Comparison of ENCODE assay signal across 9 mouse cellular contexts in genomic region chr6:48817815-48818214, GRCm38 (mm10). TPM values are rescaled to one million over a fixed set of nuclear protein-coding genes. Genes with fewer than 3 reads are reported as not detected.
DNase-seq lines count a peak whose midpoint lies in the region; ATAC-seq and TF ChIP-seq lines count a peak whose summit lies in the region.
"Had no signal": no experiment of that assay in that cellular context is flagged by ENCODE, and none has a peak within 500 bp of the region (broad histone marks: within the 10 kb centered on the region; RNA-seq: fewer than 3 reads in every experiment).

No protein-coding gene starts in this region.

- no peaks in the 10 kb centered on the region for H3K27me3 ChIP-seq in liver, adult 2 months (ENCODE audit: control insufficient read depth, insufficient read depth, low read length)
- no peaks in the 10 kb centered on the region for H3K27me3 ChIP-seq in liver, embryonic 11.5 days (replicated peaks; ENCODE audit: control insufficient read depth, insufficient read depth, low read length)

- intact Hi-C loops in left cerebral cortex, postnatal 14 days (cut with DNase I), result loop anchor here (5.0 kb wide), 2 partner anchors 39 to 139 kb away; no protein-coding TSS in a partner anchor

- H3K9ac ChIP-seq in liver, adult 2 months (ENCODE audit: low read depth, low read length), result no peak overlapping the region
- no peak overlapping the region for H3K9ac ChIP-seq in liver, embryonic 11.5 days (ENCODE audit: low read depth, low read length)

- TF ChIP-seq CTCF in liver, adult 2 months (IDR thresholded peaks at IDR 0.05; ENCODE audit: low read depth, low read length), result peak; percentile 85

- no peaks in the 10 kb centered on the region for H3K36me3 ChIP-seq in liver, adult 2 months (ENCODE audit: control insufficient read depth, insufficient read depth, low read length)
- H3K36me3 ChIP-seq in liver, embryonic 11.5 days (ENCODE audit: control insufficient read depth, insufficient read depth, low read length), result no peaks in the 10 kb centered on the region

- 1% methylated on average over 6 of the region's 6 CpGs for WGBS in liver, adult 2 months
- 4% methylated on average over 6 of the region's 6 CpGs for WGBS in liver, embryonic 11.5 days

- no peak overlapping the region for H3K27ac ChIP-seq in liver, adult 2 months (replicated peaks; ENCODE audit: insufficient read depth, low read depth, low read length)
- no peak overlapping the region for H3K27ac ChIP-seq in liver, embryonic 11.5 days (ENCODE audit: low read depth, low read length)

- no peak overlapping the region for H3K4me2 ChIP-seq in liver, embryonic 11.5 days

- no peaks in the 10 kb centered on the region for H3K79me2 ChIP-seq in liver, adult 2 months (ENCODE audit: control insufficient read depth, insufficient read depth, low read length)

- H3K9me3 ChIP-seq in liver, embryonic 11.5 days (ENCODE audit: control insufficient read depth, low read length), result no peaks in the 10 kb centered on the region

- no peak for TF ChIP-seq POLR2A in liver, adult 2 months (IDR thresholded peaks at IDR 0.05; ENCODE audit: extremely low read depth, insufficient read depth, low read length)

- no peak overlapping the region; the same call in 1 of the 2 replicates for H3K4me3 ChIP-seq in liver, adult 2 months (ENCODE audit: insufficient read depth, low read depth, low read length)
- H3K4me3 ChIP-seq in liver, embryonic 11.5 days (ENCODE audit: low read depth, low read length), result no peak overlapping the region

- no peak for ATAC-seq in liver, embryonic 11.5 days (replicated peaks; ENCODE audit: low FRiP score)
- peak; percentile 97 for ATAC-seq in neutrophil, adult 5-6 weeks (ENCODE audit: extremely low read depth, insufficient number of reproducible peaks, low FRiP score, poor library complexity, severe bottlenecking)

- peak; percentile 66 for DNase-seq in liver, adult 2 months (ENCODE audit: extremely low read depth, low read depth, low spot score)
- DNase-seq in liver, embryonic 11.5 days (ENCODE audit: low spot score), result no peak
- DNase-seq in adrenal gland, adult 2 months, result peak; percentile 65
- DNase-seq in embryo, embryonic 11.5 days (ENCODE audit: low read depth, low spot score), result peak; percentile 69
- peak; percentile 79 for DNase-seq in heart, postnatal 4 days
- peak; percentile 81 for DNase-seq in left cerebral cortex, postnatal 14 days (ENCODE audit: low spot score in 2 of 2)
- peak; percentile 16 to 35 for DNase-seq in thymus, adult 18-20 months

- H3K4me1 ChIP-seq in liver, adult 2 months (ENCODE audit: control insufficient read depth, insufficient read depth, low read length), result no peaks in the 10 kb centered on the region; the same call in 1 of the 2 replicates
- H3K4me1 ChIP-seq in liver, embryonic 11.5 days (replicated peaks; ENCODE audit: control insufficient read depth, insufficient read depth, low read length), result no peaks in the 10 kb centered on the region

RNA-seq across cellular contexts. Expression of gene Tmem176a, which starts 22.9 kb away (rescaled TPM):
- total RNA-seq in liver, adult 2 months (2014; rRNA removed), result 71.4 and 98.0 TPM in 2 replicates
- polyA plus RNA-seq in liver, adult 2 months (2012; rRNA removed), result 225 and 241 TPM in 2 replicates
- polyA plus RNA-seq in liver, embryonic 11.5 days (2014; fragmentation: Nextera tagmentation; extraction: Ambion mirVana), result 56.6 and 66.1 TPM in 2 replicates
- 100 to 1,000 TPM; 303 to 381 TPM for total RNA-seq in adrenal gland, adult 2 months (2021)
- 314 and 406 TPM in 2 replicates for polyA plus RNA-seq in adrenal gland, adult 2 months (2012; rRNA removed)
- total RNA-seq in heart, postnatal 4 days (2021), result 10 to 100 TPM; 33.6 to 34.8 TPM
- 10 to 100 TPM; 20.4 to 23.8 TPM for total RNA-seq in left cerebral cortex, postnatal 14 days (2021)
- total RNA-seq in neutrophil, adult 5-6 weeks (2017), result 4.1 and 6.6 TPM in 2 replicates

RNA-seq across cellular contexts. Expression of gene Tmem176b, which starts 23.5 kb away (rescaled TPM):
- 92.9 and 152 TPM in 2 replicates for total RNA-seq in liver, adult 2 months (2014; rRNA removed)
- polyA plus RNA-seq in liver, adult 2 months (2012; rRNA removed), result 392 and 394 TPM in 2 replicates
- polyA plus RNA-seq in liver, embryonic 11.5 days (2014; fragmentation: Nextera tagmentation; extraction: Ambion mirVana), result 105 and 118 TPM in 2 replicates
- 100 to 1,000 TPM; 608 to 699 TPM for total RNA-seq in adrenal gland, adult 2 months (2021)
- polyA plus RNA-seq in adrenal gland, adult 2 months (2012; rRNA removed), result 591 and 724 TPM in 2 replicates
- 10 to 100 TPM; 90.2 to 95.6 TPM for total RNA-seq in heart, postnatal 4 days (2021)
- 10 to 100 TPM; 45.7 to 47.3 TPM for total RNA-seq in left cerebral cortex, postnatal 14 days (2021)
- total RNA-seq in neutrophil, adult 5-6 weeks (2017), result 11.2 and 14.4 TPM in 2 replicates

RNA-seq across cellular contexts. Expression of gene Gimap3, which starts 47.2 kb away (rescaled TPM):
- total RNA-seq in liver, adult 2 months (2014; rRNA removed), result 1.7 and 1.9 TPM in 2 replicates
- polyA plus RNA-seq in liver, adult 2 months (2012; rRNA removed), result 1.5 and 3.1 TPM in 2 replicates
- polyA plus RNA-seq in liver, embryonic 11.5 days (2014; fragmentation: Nextera tagmentation; extraction: Ambion mirVana), result 0.08 TPM in 1 of 2 replicates, not detected in the other
- total RNA-seq in adrenal gland, adult 2 months (2021), result 10 to 100 TPM in 1 of 2 experiments, 1 to 10 TPM in 1; 5.2 to 10.3 TPM
- polyA plus RNA-seq in adrenal gland, adult 2 months (2012; rRNA removed), result 1.5 TPM in 2 replicates
- total RNA-seq in heart, postnatal 4 days (2021), result under 1 TPM; 0.38 to 0.54 TPM
- total RNA-seq in left cerebral cortex, postnatal 14 days (2021), result not detected
- 311 and 314 TPM in 2 replicates for total RNA-seq in neutrophil, adult 5-6 weeks (2017)
- total RNA-seq: gastrocnemius, postnatal 36 days had no signal

RNA-seq across cellular contexts. Expression of gene Aoc1, which starts 54.9 kb away (rescaled TPM):
- total RNA-seq in liver, adult 2 months (2014; rRNA removed), result 0.09 and 0.20 TPM in 2 replicates
- polyA plus RNA-seq in liver, adult 2 months (2012; rRNA removed), result 0.14 and 0.17 TPM in 2 replicates
- polyA plus RNA-seq in liver, embryonic 11.5 days (2014; fragmentation: Nextera tagmentation; extraction: Ambion mirVana), result not detected in 2 replicates
- total RNA-seq in adrenal gland, adult 2 months (2021), result not detected
- polyA plus RNA-seq in adrenal gland, adult 2 months (2012; rRNA removed), result not detected in 2 replicates
- not detected for total RNA-seq in heart, postnatal 4 days (2021)
- total RNA-seq in left cerebral cortex, postnatal 14 days (2021), result not detected
- not detected in 2 replicates for total RNA-seq in neutrophil, adult 5-6 weeks (2017)
- total RNA-seq: gastrocnemius, postnatal 36 days had no signal

Comparison
In these comparisons a context has a peak if more than half of its experiments do, and no peak if none do; other contexts are left out.
1. RNA of gene Gimap3, which starts 47.2 kb away (total RNA-seq): 311 to 314 TPM in neutrophil, adult 5-6 weeks; 5.2 to 10.3 TPM in adrenal gland, adult 2 months, 1.7 to 1.9 TPM in liver, adult 2 months, 0.38 to 0.54 TPM in heart, postnatal 4 days and not detected in left cerebral cortex, postnatal 14 days; every median in the first group is over 10 times any median in the second.